Comparison of ENCODE assay signal across 8 mouse cellular contexts in the genomic region with DNA sequence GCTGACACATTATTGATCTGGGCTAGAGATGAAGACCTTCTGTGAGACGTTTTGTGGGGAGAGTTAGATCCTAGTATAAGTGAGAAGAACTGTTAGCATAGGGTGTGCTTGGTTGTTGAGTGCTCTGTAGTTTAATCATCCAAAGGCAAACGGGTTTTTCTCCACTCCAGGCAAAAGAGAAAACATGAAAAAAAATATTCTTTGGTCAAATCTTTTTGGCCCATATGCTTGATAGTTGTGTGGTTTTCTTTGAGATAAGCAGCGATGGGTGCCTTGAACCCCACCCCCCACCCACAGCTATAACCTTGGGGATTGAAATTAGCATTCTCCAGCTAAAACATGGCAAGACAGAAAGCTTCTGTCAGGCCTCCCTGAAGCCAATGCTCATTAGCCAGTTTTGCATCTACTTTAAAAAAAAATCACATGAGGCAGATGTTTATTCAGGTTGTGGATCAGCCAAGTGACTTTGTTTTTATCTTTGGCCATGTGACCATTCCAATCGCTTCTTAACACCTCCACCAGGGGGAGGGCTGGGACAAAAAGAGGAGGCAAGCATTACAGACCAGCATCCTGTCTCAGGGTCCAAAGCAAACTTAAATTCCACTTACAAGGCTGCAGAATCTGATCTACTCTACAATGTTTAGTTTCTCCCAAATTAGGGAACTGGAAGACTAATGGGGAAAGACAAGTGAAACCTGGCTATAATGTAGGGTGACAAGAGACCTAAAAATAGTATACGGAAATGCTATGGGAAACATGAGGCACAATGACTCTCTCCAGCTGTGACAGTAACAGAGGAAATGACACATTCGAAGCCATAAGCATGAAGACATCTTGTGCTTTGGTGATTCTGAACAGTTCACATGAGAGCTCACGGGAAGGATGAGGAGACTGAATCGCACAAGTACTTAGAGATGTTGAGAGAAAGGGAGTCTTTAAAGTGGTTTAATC. TPM values are rescaled to one million over a fixed set of nuclear protein-coding genes. Genes with fewer than 3 reads are reported as not detected.
DNase-seq lines count a peak whose midpoint lies in the region; ATAC-seq and TF ChIP-seq lines count a peak whose summit lies in the region.
"Had no signal": no experiment of that assay in that cellular context is flagged by ENCODE, and none has a peak within 500 bp of the region (broad histone marks: within the 10 kb centered on the region; RNA-seq: fewer than 3 reads in every experiment).

No protein-coding gene starts in this region.

- H3K4me1 ChIP-seq in midbrain, postnatal 0 days (ENCODE audit: insufficient read depth, low read length), result no peaks in the 10 kb centered on the region
- no peaks in the 10 kb centered on the region for H3K4me1 ChIP-seq in midbrain, embryonic 15.5 days
- H3K4me1 ChIP-seq in liver, embryonic 11.5 days (replicated peaks; ENCODE audit: control insufficient read depth, insufficient read depth, low read length), result no peaks in the 10 kb centered on the region
- H3K4me1 ChIP-seq in stomach, postnatal 0 days (replicated peaks; ENCODE audit: control insufficient read depth, insufficient read depth), result no peaks in the 10 kb centered on the region

- H3K9ac ChIP-seq in midbrain, postnatal 0 days (replicated peaks; ENCODE audit: low read length, poor library complexity, severe bottlenecking), result no peak overlapping the region
- no peak overlapping the region for H3K9ac ChIP-seq in midbrain, embryonic 15.5 days
- H3K9ac ChIP-seq in liver, embryonic 11.5 days (ENCODE audit: low read depth, low read length), result no peak overlapping the region
- no peak overlapping the region for H3K9ac ChIP-seq in stomach, postnatal 0 days (ENCODE audit: low read length)
- H3K9ac ChIP-seq: neural tube, embryonic 13.5 days had no signal

- no peaks in the 10 kb centered on the region for H3K36me3 ChIP-seq in midbrain, postnatal 0 days (ENCODE audit: insufficient read depth, low read length)
- H3K36me3 ChIP-seq in midbrain, embryonic 15.5 days (replicated peaks), result no peaks in the 10 kb centered on the region
- H3K36me3 ChIP-seq in liver, embryonic 11.5 days (ENCODE audit: control insufficient read depth, insufficient read depth, low read length), result no peaks in the 10 kb centered on the region
- H3K36me3 ChIP-seq in stomach, postnatal 0 days (ENCODE audit: control insufficient read depth, insufficient read depth, low read length), result no peaks in the 10 kb centered on the region
- H3K36me3 ChIP-seq: neural tube, embryonic 13.5 days had no signal

- no peak overlapping the region for H3K4me2 ChIP-seq in midbrain, postnatal 0 days (ENCODE audit: low read depth, low read length, poor library complexity, severe bottlenecking)
- H3K4me2 ChIP-seq in midbrain, embryonic 15.5 days, result no peak overlapping the region
- H3K4me2 ChIP-seq in liver, embryonic 11.5 days, result no peak overlapping the region
- H3K4me2 ChIP-seq in stomach, postnatal 0 days (replicated peaks; ENCODE audit: low read depth), result no peak overlapping the region
- H3K4me2 ChIP-seq: neural tube, embryonic 13.5 days had no signal

- TF ChIP-seq CTCF in midbrain, postnatal 0 days (IDR thresholded peaks at IDR 0.05), result peak; percentile 43
- peak; percentile 70 for TF ChIP-seq CTCF in stomach, postnatal 0 days (IDR thresholded peaks at IDR 0.05; ENCODE audit: low read depth)

- WGBS in midbrain, postnatal 0 days, result 64% methylated on average over 8 of the region's 8 CpGs
- WGBS in midbrain, embryonic 15.5 days, result 63% methylated on average over 8 of the region's 8 CpGs
- 43% methylated on average over 8 of the region's 8 CpGs for WGBS in liver, embryonic 11.5 days
- WGBS in stomach, postnatal 0 days, result 56% methylated on average over 8 of the region's 8 CpGs

- TF ChIP-seq EP300 in stomach, postnatal 0 days (optimal IDR thresholded peaks at IDR 0.05), result no peak

- H3K27ac ChIP-seq in midbrain, postnatal 0 days (ENCODE audit: low read depth, low read length), result no peak overlapping the region
- H3K27ac ChIP-seq in midbrain, embryonic 15.5 days, result no peak overlapping the region
- H3K27ac ChIP-seq in liver, embryonic 11.5 days (ENCODE audit: low read depth, low read length), result no peak overlapping the region
- H3K27ac ChIP-seq in stomach, postnatal 0 days (replicated peaks), result no peak overlapping the region
- H3K27ac ChIP-seq: neural tube, embryonic 13.5 days had no signal

- ATAC-seq in midbrain, postnatal 0 days (ENCODE audit: low FRiP score), result no peak
- ATAC-seq in midbrain, embryonic 15.5 days (replicated peaks), result no peak
- ATAC-seq in liver, embryonic 11.5 days (replicated peaks; ENCODE audit: low FRiP score), result peak; percentile 67
- no peak for ATAC-seq in stomach, postnatal 0 days (ENCODE audit: low FRiP score, low TSS enrichment)

- no peaks in the 10 kb centered on the region for H3K27me3 ChIP-seq in midbrain, postnatal 0 days (ENCODE audit: insufficient read depth, low read length)
- no peaks in the 10 kb centered on the region for H3K27me3 ChIP-seq in midbrain, embryonic 15.5 days (replicated peaks)
- H3K27me3 ChIP-seq in liver, embryonic 11.5 days (replicated peaks; ENCODE audit: control insufficient read depth, insufficient read depth, low read length), result no peaks in the 10 kb centered on the region
- no peaks in the 10 kb centered on the region for H3K27me3 ChIP-seq in stomach, postnatal 0 days (ENCODE audit: control insufficient read depth, insufficient read depth, low read length)
- H3K27me3 ChIP-seq: neural tube, embryonic 13.5 days had no signal

- no peaks in the 10 kb centered on the region for H3K9me3 ChIP-seq in midbrain, postnatal 0 days (ENCODE audit: low read length)
- no peaks in the 10 kb centered on the region for H3K9me3 ChIP-seq in midbrain, embryonic 15.5 days
- H3K9me3 ChIP-seq in liver, embryonic 11.5 days (ENCODE audit: control insufficient read depth, low read length), result no peaks in the 10 kb centered on the region
- no peaks in the 10 kb centered on the region for H3K9me3 ChIP-seq in stomach, postnatal 0 days (ENCODE audit: control insufficient read depth, low read length)
- H3K9me3 ChIP-seq: neural tube, embryonic 13.5 days had no signal

- DNase-seq in midbrain, postnatal 0 days (ENCODE audit: low spot score), result no peak
- peak; percentile 41 for DNase-seq in R1 (ENCODE audit: low read depth, low spot score)
- peak; percentile 40 for DNase-seq in embryo, embryonic 10.5 days (ENCODE audit: low spot score)
- DNase-seq in liver, embryonic 11.5 days (ENCODE audit: low spot score), result no peak
- DNase-seq in stomach, postnatal 0 days (ENCODE audit: low spot score), result peak; percentile 33
- no peak for DNase-seq in frontal cortex, postnatal 36 days (ENCODE audit: low spot score in 2 of 2)

- no peak overlapping the region for H3K4me3 ChIP-seq in midbrain, postnatal 0 days (ENCODE audit: low read depth, low read length)
- H3K4me3 ChIP-seq in midbrain, embryonic 15.5 days, result no peak overlapping the region
- H3K4me3 ChIP-seq in liver, embryonic 11.5 days (ENCODE audit: low read depth, low read length), result no peak overlapping the region
- no peak overlapping the region for H3K4me3 ChIP-seq in stomach, postnatal 0 days (ENCODE audit: low read depth, low read length)
- H3K4me3 ChIP-seq: neural tube, embryonic 13.5 days had no signal

RNA-seq across cellular contexts. Expression of a gene that starts 18.6 kb away (rescaled TPM):
- total RNA-seq in midbrain, postnatal 0 days (2014; rRNA removed), result not detected in 2 replicates
- not detected in 2 replicates for polyA plus RNA-seq in midbrain, postnatal 0 days (2015; fragmentation: Nextera tagmentation; extraction: Ambion mirVana)
- polyA plus RNA-seq in midbrain, embryonic 15.5 days (2015; fragmentation: Nextera tagmentation; extraction: Ambion mirVana), result not detected in 2 replicates
- polyA plus RNA-seq in liver, embryonic 11.5 days (2014; fragmentation: Nextera tagmentation; extraction: Ambion mirVana), result not detected in 2 replicates
- polyA plus RNA-seq in stomach, postnatal 0 days (2015; fragmentation: Nextera tagmentation; extraction: Ambion mirVana), result 0.05 and 0.06 TPM in 2 replicates

Comparison
In these comparisons a context has a peak if more than half of its experiments do, and no peak if none do; other contexts are left out.
1. DNase-seq: peak in R1 (single experiment), embryo, embryonic 10.5 days (single experiment) and stomach, postnatal 0 days (single experiment); none in midbrain, postnatal 0 days (single experiment), liver, embryonic 11.5 days (single experiment) and frontal cortex, postnatal 36 days (0 of 2).